Mouse (Mus musculus): ENCODE results near the gene Gucy2g. TPM values are rescaled to one million over a fixed set of nuclear protein-coding genes. Genes with fewer than 3 reads are reported as not detected.
"Not testable (repeated sequence)": the region's sequence is repeated elsewhere in the genome, so short reads cannot be mapped to it uniquely, and the experiment has no call there.

The Gucy2g gene
- polyA plus RNA-seq, 1 experiment from 2014 or later, result 0.04 TPM

GRCm38 (mm10) chr19:55207746-55208538 is 33.1 kb downstream of the Gucy2g start:
- no peak for DNase-seq (ENCODE audit: low spot score)

- DNase-seq (ENCODE audit: low spot score), result no peak
Observed at GRCm38 (mm10) chr19:55207205-55207604, 33.8 kb downstream of the Gucy2g start.

GRCm38 (mm10) chr19:55206482-55207138 is 34.4 kb downstream of the Gucy2g start:
- DNase-seq (ENCODE audit: low spot score), result peak; percentile 63

- DNase-seq (ENCODE audit: low spot score), result peak; percentile 57
Observed at GRCm38 (mm10) chr19:55198303-55198702, 42.7 kb downstream of the Gucy2g start.

GRCm38 (mm10) chr19:55195574-55195973 is 45.5 kb downstream of the Gucy2g start:
- no peak for DNase-seq (ENCODE audit: low spot score)

GRCm38 (mm10) chr19:55194520-55195170 is 46.4 kb downstream of the Gucy2g start:
- DNase-seq (ENCODE audit: low spot score), result no peak

GRCm38 (mm10) chr19:55193717-55194394 is 47.2 kb downstream of the Gucy2g start:
- peak; percentile 15 for DNase-seq (ENCODE audit: low spot score)

GRCm38 (mm10) chr19:55192254-55192945 is 48.6 kb downstream of the Gucy2g start:
- DNase-seq (ENCODE audit: low spot score), result no peak

- DNase-seq (ENCODE audit: low spot score), result no peak
Observed at GRCm38 (mm10) chr19:55191596-55191995, 49.4 kb downstream of the Gucy2g start.

GRCm38 (mm10) chr19:55190065-55190464 is 51.0 kb downstream of the Gucy2g start:
- DNase-seq (ENCODE audit: low spot score), result no peak

GRCm38 (mm10) chr19:55185651-55186050 is 55.4 kb downstream of the Gucy2g start:
- DNase-seq (ENCODE audit: low spot score), result no peak

- DNase-seq (ENCODE audit: low spot score), result no peak
Observed at GRCm38 (mm10) chr19:55185074-55185473, 56.0 kb downstream of the Gucy2g start.

GRCm38 (mm10) chr19:55184442-55184841 is 56.6 kb downstream of the Gucy2g start:
- no peak for DNase-seq (ENCODE audit: low spot score)

GRCm38 (mm10) chr19:55180433-55180832 is 60.6 kb downstream of the Gucy2g start, which contains the start of gene Tectb:
TSS of gene Tectb (plus strand) at chr19:55180733.
- no peak for DNase-seq (ENCODE audit: low spot score)

GRCm38 (mm10) chr19:55177143-55177542 is 63.9 kb downstream of the Gucy2g start:
- no peak for DNase-seq (ENCODE audit: low spot score)

GRCm38 (mm10) chr19:55171585-55171984 is 69.5 kb downstream of the Gucy2g start:
- no peak for DNase-seq (ENCODE audit: low spot score)

GRCm38 (mm10) chr19:55170399-55170798 is 70.6 kb downstream of the Gucy2g start:
- no peak for DNase-seq (ENCODE audit: low spot score)

GRCm38 (mm10) chr19:55169236-55169729 is 71.8 kb downstream of the Gucy2g start:
- DNase-seq (ENCODE audit: low spot score), result not testable (repeated sequence)

GRCm38 (mm10) chr19:55168360-55168759 is 72.7 kb downstream of the Gucy2g start:
- no peak for DNase-seq (ENCODE audit: low spot score)

- no peak for DNase-seq (ENCODE audit: low spot score)
Observed at GRCm38 (mm10) chr19:55167741-55168140, 73.3 kb downstream of the Gucy2g start.

GRCm38 (mm10) chr19:55166741-55167140 is 74.3 kb downstream of the Gucy2g start:
- DNase-seq (ENCODE audit: low spot score), result no peak
